Mouse (Mus musculus): Measurements from ENCODE around the gene Srp72. TPM values are rescaled to one million over a fixed set of nuclear protein-coding genes. Genes with fewer than 3 reads are reported as not detected.
"Not testable (repeated sequence)": the region's sequence is repeated elsewhere in the genome, so short reads cannot be mapped to it uniquely, and the experiment has no call there.

Srp72 gene
- total RNA-seq, 2 experiments from 2014 or later: 51.1 to 60.5 TPM

DNA sequence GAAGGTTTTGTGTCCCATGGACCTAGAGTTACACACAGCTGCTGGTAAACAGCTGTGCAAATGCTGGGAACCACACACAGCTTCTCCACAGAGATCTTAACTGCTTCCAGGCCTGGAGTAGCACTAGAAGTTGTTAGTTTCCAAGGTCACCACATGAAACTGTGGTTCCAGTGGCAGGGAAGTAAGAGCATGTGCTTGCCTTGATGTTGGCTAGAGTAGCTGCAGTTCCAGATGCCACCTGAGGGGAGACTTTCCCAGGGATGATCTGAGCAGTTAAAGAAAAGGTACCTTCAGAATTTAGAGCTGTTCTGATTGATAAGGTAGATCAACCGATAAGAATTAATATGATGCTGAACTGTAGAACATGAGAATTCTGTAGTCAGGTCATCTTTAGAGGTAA, 16.5 kb upstream of the Srp72 start:
- intact Hi-C loops (cut with DNase I): no loop called here

DNA sequence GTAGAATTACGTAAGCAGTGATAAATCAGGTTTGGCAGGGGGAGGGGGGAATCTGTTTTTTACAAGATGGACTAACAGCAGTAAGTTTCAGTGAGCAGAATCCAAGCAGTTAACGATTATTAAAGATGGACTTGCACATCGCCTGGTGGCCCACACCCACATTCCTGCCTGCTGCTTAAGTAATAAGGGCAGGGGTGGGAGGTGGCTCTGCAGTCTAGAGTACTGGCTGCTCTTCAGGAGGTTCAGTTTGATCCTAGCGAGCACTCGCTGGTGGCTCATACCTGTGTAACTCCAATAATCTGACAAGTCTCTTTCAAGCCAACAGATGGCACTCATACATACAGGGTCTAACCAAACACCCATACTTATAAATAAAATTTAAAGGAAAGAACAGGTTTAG, 14.9 kb upstream of the Srp72 start:
- intact Hi-C loops (cut with DNase I): no loop called here
- DNase-seq: no peak

More for the DNA sequence above, 16.5 kb upstream of the Srp72 start:
- no peak for DNase-seq

DNA sequence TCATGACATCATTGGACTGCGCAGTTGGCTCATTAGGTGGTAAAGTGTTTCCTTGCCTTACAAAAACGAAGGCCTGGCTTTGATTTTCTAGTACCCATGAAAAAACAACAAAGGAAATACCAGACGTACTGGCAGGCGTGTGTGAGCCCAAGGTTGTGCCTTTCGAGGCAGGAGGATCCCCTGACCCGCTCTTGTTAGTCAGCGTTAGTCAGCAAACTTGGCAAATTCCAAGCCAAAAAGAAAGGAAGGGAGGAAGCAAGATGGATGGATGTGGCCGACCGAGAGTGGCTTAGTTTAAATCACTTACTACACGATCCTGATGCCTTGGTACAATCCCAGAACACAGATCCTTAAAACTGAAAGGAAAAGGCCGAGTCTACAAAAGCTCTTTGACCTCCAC, 11.9 kb upstream of the Srp72 start:
- DNase-seq: no peak
- intact Hi-C loops (cut with DNase I): no loop called here

DNA sequence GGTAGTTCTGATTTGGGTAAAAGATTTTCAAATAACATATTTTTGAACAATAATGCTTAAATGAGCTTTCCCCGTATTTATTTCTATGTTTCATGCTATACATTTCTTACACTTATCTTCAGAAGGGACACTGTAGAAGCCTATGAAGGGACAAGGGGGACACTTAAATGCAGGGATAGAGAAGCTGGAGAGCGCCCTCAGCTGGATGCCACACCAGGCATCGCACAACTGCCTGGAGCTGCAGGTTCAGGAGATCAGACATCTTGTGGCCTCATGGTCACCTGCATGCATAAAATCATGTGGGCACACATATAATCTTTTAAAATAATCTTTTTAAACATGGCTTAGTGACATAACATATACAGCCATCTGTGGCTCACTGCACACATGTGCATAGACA, 9.8 kb upstream of the Srp72 start:
- no peak for DNase-seq
- intact Hi-C loops (cut with DNase I): loop anchor here (5.0 kb wide), 1 partner anchor 57 kb away; the partner anchor contains the start of gene Aasdh

DNA sequence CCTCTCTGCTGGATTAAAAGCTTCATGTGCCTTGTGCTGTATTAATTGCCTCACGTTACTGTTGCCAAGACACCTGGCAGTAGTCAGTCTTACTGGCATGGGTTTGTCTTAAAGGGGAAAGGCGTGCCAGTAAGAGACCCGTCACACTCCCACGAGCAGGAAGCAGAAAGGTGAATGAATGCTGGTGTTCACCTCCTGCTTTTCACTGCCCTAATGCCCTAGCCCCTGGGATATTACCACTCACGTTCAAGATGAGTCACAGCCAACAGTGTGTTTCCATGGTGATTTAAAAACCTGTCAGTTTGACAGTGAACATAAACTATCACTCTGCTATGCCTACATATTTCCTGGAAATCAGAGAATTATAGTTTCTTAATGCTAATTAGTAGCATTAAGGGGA, 5.2 kb upstream of the Srp72 start:
- DNase-seq: no peak
- intact Hi-C loops (cut with DNase I): loop anchor here (5.0 kb wide), 1 partner anchor 62 kb away; the partner anchor contains the start of gene Aasdh

DNA sequence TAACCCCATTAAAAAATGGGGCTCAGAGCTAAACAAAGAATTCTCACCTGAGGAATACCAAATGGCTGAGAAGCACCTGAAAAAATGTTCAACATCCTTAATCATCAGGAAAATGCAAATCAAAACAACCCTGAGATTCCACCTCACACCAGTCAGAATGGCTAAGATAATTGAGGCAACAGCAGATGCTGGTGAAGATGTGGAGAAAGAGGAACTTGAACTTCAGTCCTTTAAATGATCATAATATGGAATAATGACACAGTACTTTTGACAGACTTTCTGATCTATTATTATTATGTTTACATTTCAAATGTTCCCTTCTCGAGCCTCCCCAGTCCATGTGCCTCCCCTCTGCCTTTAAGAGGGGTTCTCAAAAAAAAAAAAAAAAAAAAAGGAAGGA, 3.4 kb upstream of the Srp72 start:
- intact Hi-C loops (cut with DNase I): loop anchor here (10.0 kb wide), 1 partner anchor 376 kb away; no protein-coding TSS in a partner anchor
- not testable (repeated sequence) for DNase-seq

DNA sequence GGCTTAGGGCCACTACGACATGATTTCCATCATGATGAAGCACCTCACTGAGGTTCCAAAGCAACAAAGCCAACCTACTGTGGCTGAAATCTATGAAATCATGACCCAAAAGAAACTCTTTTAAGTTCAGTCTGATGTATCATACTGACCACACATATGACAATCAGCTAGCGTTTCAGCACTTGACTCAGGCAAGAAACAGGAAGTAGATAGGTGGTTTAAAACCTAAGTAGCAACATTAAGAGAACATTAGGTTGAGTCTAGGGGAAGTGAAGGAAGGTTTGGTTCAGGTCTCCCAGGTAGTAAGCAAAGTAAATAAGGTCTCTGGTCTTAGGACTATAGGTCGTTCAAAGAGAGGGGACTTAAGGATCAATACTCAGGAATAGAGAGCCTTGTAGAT, 995 bp upstream of the Srp72 start:
- intact Hi-C loops (cut with DNase I): loop anchor here (10.0 kb wide), 1 partner anchor 379 kb away; no protein-coding TSS in a partner anchor
- no peak for DNase-seq

DNA sequence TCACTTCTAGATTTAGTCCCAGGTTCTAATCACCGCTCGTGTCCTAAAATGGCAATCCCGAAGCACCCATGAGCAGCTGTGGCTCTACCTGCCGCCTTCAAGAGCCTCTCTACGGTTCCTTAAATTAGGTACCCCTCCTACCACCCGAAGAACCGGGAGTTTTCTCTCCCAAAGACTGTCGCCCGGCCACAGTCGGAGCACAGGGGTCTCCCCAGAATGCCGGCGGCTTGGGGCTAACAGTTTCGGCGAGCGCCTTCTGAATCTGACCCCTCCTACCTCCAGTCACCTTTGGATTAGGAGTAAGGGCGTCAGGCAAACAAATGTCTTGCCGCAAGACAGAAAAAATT, 303 bp upstream of the Srp72 start:
- no peak for DNase-seq
- intact Hi-C loops (cut with DNase I): loop anchor here (10.0 kb wide), 1 partner anchor 379 kb away; no protein-coding TSS in a partner anchor

DNA sequence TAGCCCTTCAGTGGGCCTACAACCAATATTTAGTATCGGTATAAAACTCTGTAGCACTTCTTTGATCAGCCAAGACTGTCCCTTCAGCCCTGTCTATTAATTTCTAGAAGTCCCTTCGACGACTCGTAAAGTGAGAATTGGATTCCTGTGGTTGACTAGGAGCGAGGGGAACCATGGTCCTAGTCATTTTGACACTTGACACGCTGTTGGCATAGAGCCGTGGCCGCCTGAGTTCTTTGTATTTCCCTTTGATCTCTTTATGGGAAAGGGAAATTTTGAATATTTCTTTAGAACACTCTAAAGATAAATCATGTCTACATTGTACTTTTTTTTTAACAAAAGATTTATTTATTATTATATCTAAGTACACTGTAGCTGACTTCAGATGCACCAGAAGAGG, 1.3 kb downstream of the Srp72 start:
- intact Hi-C loops (cut with DNase I): loop anchor here (10.0 kb wide), 1 partner anchor 381 kb away; no protein-coding TSS in a partner anchor
- DNase-seq: no peak

DNA sequence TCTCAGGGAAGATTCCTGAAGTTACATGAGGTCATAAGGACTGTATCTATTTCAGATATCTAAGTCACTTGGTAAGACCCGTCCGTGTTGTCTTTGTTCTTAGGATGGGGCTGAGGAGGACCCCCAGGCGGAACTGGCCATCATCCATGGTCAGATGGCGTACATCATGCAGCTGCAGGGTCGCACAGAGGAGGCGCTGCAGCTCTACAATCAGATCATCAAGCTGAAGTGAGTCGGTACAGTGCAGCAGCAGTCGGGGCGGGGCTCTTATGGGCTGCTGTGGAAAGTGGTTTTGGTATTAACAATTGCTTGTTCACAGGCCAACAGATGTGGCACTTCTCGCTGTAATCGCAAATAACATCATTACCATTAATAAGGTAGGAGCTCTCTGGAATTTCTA, 9.5 kb downstream of the Srp72 start:
- no peak for DNase-seq
- intact Hi-C loops (cut with DNase I): no loop called here

DNA sequence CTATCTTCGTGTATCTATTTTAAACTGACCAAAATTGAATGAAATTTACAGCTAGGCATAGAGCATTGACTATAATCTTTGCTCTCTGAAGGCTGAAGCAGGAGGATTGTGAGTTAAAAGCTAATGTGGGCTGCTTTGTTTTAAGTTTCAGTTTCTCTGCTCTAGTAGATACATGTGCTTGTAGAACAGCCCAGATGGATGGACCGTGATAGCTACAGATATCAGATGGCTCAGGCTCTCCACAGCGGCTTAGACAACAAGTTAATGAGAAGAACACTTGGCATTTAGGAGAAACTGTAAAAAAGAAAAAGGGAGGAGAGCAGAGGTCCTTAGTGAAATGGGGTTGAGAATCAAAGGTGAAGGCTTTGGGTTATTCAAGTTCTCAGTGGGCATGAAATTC, 16.3 kb downstream of the Srp72 start:
- intact Hi-C loops (cut with DNase I): no loop called here
- DNase-seq: no peak

DNA sequence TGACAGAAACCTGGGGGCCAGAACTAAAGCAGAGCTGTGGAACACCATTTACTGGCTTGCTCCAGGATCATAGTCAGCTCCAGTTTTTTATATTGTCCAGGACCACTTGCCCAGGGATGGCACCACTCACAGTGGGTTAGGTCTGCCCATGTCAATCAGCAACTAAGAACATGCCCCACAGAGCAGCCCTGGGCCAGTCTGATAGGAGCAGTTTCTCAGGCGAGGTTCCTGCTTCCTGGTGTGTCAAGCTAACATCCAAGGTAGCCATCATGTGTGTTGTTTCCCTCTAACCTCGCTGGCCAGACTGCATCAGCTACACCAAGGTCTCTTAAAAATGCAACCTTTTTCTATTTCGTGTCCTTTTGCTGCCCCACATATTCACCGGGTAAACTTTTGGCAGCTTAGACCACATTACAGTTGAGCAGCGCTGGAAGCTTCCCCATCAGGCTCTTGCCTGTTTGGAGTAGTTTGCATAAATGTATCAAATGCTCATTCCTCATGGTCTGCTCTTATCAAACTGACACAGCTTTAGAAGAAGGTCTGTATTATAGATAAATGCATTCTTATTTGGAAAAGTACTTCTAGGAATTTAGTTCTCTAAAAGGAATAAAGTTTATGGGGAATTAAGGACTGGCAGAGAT, 18.8 kb downstream of the Srp72 start:
- intact Hi-C loops (cut with DNase I): no loop called here

DNA sequence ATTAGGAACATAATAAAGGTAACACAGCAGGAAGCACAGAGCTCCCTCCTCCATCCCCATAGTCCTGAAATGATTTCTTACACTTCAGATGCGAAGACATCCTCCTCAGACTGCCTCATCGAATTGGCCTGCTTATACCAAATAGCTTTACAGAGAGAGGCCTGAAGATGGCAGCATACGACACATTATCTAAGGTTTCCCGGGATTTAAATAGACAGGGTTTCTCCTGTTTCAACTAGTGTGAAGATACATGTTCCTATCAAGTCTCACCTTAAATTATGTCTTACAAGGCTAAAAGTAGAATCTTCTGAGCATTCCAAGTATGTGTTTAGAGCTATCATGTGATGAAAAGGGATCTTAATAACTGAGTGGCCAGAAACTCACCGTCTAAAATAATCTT, 23.9 kb downstream of the Srp72 start:
- no peak for DNase-seq
- intact Hi-C loops (cut with DNase I): loop anchor here (5.0 kb wide), 2 partner anchors 169 to 219 kb away; no protein-coding TSS in a partner anchor

More for the DNA sequence above, 18.8 kb downstream of the Srp72 start:
- no peak for DNase-seq

DNA sequence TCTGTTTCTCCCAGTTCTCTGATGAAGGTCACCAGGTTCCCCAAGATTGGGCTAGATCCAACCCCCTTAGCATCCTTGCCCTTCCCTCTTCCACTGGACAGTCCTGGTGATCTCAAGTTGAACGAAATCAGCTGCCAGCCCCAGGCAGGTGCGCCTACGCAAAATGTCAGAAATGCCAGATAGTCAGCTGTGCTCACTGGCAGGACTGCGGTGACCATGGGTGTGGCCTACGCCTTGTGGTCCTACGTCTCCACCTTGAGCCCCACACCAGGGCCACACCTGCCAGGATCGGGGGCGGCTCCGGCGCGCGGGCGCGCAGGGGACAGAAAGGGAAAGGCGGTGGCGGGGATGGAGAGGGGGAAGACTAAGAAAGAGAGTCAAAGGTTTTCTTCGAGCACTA, 26.7 kb downstream of the Srp72 start:
- intact Hi-C loops (cut with DNase I): loop anchor here (5.0 kb wide), 1 partner anchor 61 kb away; no protein-coding TSS in a partner anchor
- DNase-seq: no peak

DNA sequence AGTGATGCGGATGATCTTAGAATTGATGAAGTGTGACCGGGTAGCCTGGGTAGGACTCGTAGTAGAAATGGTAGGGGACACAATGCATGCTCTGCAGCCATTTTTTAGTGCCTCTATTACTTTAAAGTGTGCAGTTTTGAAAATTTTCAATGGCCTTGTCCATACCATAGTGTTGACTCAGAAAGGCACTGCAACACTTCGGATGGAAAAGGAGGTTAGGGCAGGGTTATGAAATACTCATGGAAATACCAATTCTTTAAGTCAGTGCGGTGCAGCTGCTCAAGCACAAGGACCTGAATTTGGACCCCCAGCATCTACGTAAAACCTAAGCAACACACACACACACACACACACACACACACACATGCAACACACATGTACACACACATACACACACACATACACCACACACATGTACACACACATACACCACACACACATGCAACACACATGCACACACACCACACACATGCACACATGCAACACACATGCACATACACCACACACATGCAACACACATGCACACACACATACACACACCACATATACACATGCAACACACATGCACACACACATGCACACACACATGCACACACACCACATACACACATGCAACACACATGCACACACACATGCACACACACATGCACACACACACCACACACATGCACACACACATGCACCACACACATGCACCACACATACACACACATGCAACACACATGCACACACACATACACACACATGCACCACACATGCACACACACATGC, 29.8 kb downstream of the Srp72 start, which contains the start of gene Arl9:
Gene Arl9, plus strand, starts transcription at position 5 of the 771 bp plus-strand sequence.
- intact Hi-C loops (cut with DNase I): loop anchor here (5.0 kb wide), 1 partner anchor 58 kb away; no protein-coding TSS in a partner anchor

DNA sequence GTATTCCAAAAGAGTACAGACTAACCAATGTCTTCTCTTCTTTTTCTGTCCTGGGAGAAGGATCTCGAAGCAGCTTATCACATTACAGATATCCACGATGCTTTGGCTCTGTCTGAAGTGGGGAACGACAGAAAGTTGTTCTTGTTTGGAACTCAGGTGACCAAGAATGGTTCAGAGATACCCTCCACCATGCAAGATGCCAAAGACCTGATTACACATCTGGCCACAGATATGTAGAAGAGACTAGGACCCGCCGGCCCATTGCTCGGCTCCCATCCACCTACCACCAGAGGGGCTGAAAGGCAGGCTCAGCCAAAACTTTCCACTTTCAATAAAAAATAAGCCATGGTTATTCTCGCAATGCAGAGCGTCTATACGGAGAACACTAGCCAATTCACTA, 35.9 kb downstream of the Srp72 start:
- intact Hi-C loops (cut with DNase I): no loop called here
- no peak for DNase-seq

More for the DNA sequence above, 29.8 kb downstream of the Srp72 start, which contains the start of gene Arl9:
- no peak for DNase-seq

DNA sequence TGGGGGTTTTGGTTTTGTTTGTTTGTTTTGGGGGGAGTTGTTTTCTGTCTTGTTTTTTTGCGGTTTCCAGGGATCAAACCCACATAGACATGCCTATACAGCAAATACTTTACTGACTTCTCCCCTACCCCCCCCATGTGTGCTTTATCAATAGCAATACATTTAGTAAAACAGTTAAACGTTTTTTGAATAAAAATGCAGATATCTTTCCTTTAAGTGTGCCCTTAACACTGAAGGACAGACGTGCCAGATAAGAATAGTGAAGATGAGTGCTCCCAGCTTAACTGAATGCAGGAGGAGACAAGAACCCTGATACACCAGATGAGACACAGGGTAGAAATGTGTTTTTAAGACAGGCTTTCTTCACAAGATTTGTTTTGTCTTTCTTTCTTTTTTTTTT, 36.6 kb downstream of the Srp72 start:
- intact Hi-C loops (cut with DNase I): no loop called here
- no peak for DNase-seq

DNA sequence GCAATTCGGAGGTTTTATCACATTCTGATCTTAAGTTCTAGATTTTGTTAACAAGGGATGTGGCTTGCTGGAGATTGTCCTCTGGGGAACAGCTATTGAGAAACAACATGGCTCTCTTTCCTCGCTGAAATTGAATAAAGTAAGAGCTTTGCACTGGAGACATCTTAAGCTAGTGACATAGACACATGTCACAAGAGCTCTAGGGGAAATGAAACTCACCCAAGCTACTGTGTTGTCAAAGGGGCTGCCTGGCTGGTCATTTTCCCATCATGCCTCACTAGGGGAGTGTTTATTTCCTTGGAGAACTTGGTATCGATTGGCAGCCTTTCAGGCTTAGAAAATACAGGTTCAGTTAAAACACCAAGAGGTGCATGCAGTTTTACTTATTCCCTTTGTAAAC, 38.7 kb downstream of the Srp72 start:
- no peak for DNase-seq
- intact Hi-C loops (cut with DNase I): no loop called here

DNA sequence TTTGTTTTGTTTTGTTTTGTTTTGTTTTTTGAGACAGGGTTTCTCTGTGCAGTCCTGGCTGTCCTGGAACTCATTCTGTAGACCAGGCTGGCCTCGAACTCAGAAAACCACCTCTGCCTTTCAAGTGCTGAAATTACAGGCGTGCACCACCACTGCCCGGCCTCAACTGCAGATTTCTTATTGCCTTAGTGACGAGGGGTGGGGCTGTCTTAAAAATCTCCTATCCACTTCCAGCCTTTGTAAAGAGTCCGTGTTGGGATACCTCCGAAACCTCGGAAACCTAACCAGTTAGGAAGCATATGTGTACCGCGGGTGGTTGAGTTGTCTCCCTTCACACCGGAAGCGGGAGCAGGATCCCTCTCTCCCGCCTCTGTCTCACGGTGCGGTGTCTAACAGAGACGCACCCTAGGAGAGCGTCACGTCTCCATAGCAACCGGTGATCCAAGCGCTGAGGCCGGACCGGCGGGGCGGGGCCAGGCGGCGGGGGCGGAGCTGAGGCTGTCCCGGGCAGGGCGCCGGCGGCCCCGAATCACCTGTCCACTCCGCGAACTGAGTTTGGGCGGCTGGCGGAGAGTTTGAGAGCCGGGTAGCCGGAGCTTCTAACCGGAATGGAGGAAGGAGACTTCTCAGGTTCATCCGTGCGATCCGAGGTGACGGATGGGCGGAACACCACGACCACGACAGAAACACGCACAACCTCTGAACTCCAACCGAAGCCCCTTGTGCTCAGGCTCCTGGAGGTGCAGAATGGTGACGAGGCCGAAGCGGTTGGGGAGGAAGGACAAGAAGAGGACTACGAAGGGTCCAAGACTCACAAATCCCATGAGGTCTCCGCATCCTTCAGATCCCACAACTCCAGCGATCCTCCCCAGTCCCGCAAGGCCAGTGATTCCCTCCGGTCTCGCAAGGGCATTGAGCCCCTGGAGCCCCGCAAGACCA, 41.3 kb downstream of the Srp72 start, which contains the start of gene Thegl:
Gene Thegl, plus strand, starts transcription at position 480 of the 939 bp plus-strand sequence.
- DNase-seq: peak; percentile 56 to 69
- intact Hi-C loops (cut with DNase I): no loop called here

DNA sequence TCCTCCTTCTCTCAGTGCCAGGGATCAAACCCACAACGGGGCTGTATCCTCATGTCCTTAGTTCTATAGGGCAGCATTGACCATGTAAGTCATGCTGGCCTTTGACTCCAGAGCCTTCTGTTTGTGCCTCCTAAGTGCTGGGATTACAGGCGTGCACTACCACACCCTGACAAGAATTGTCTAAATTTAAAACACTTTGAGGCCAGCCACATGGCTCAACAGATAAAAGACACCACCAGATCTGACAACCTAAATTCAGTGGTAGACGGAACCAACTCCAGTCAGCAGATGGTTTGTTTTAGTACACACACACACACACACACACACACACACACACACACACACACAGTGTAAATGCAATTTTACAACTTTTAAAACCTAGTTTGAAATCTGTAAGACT, 53.6 kb downstream of the Srp72 start:
- intact Hi-C loops (cut with DNase I): no loop called here
- no peak for DNase-seq

Data from gastrocnemius, postnatal 36 days (tissue).